Mouse (Mus musculus) frontal cortex, postnatal 14 days (tissue): ENCODE data around the gene 9930104L06Rik.

Experiments
- DNase-seq, 2 experiments: peaks; one replicate each; pipeline ENCODE4 v3.0.0; 2022; ENCODE audit warnings: low spot score in 2 of 2

Gene 9930104L06Rik

GRCm38 (mm10) chr4:124959062-124959461 lies 22.2 kb downstream of the 9930104L06Rik start:
- no peak for DNase-seq

- DNase-seq: no peak
These were observed 24.1 kb downstream of the 9930104L06Rik start for GRCm38 (mm10) chr4:124960940-124961339.

- no peak for DNase-seq
These were observed 25.7 kb downstream of the 9930104L06Rik start for GRCm38 (mm10) chr4:124962576-124962975.

DNA sequence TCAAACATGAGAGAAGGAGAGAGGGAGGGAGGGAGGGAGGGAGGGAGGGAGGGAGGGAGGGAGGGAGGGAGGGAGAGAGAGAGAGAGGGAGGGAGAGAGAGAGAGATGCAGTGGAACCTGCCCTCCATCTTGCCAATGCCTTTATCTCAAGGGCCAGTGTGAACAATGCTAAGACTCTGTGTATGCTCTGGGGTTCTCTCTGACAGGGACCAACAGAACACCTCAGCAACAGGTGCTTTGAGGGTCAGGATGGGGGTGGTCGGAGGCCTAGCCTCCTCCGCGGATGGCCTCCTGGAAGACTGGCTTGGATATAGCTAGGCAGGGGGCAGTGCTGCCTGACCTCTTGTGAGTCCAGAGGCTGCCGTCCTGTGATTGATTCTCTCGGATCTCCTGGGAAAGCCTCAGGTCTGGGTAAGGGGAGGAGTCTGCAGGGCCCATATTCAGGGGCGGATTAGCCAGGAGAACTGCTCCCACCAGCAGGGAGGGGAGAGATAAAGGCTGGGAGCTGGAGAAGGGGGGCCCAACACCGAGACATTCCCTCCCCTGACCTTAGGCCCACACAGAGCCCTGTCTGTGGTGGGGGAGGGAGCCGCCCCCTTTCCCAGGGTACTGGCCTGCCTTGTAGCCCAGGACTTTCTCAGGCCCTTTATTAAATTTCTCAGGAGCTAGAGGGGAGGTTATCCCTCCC lies 28.2 kb downstream of the 9930104L06Rik start:
- no peak for DNase-seq

- no peak for DNase-seq
These were observed 31.9 kb downstream of the 9930104L06Rik start for GRCm38 (mm10) chr4:124968711-124969110.

DNA sequence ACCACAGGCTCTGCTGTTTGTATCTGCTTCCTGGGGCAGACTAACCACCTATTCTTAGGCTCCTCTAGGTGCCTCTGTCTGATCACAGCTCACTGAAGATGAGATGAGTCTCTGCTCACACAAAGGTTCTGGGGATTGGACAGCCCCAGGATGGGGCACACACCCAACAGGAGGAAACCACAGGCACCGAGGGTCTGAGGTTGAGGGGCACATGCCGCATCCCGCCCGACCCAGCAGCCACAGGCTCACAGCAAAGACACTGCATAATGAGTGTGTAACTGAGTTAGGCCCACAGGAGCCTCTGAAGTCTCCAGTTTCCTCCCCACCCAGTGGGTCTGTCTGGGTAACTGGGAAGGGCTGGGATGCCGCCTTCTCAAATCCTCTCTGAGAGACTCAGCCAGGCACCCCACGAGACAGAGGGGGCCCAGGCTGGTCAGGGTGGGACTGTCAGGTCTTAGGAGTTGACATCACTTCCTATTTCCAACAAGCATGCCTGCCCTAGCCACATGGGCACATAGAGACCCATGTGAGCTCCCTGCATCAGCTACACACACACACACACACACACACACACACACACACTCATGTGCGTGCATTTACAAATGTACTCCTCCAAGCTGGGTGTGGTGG lies 32.5 kb downstream of the 9930104L06Rik start:
- DNase-seq: no peak

- no peak for DNase-seq
These were observed 33.3 kb downstream of the 9930104L06Rik start for GRCm38 (mm10) chr4:124970194-124970593.

- no peak for DNase-seq
These were observed 33.8 kb downstream of the 9930104L06Rik start for GRCm38 (mm10) chr4:124970677-124971076.

DNA sequence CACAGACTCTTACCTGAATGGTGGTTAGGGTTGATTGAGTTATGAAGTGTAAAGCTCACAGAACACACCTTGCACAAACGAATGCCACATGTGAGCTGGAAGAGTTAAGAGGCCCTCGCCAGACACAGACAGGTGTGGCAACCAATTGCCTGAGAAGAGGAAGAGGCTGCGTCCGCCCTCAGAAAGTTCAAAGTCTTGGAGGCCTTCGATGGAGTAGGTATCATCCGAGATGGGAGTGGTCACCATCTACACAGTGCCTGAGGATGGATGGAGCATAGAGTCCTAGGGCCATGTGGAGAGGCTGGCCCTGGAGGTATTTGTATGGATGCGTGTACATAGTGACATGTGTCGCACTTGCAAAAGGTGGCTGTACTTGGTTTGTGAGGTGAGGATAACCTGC lies 34.2 kb downstream of the 9930104L06Rik start:
- no peak for DNase-seq

- no peak for DNase-seq
These were observed 35.5 kb downstream of the 9930104L06Rik start for GRCm38 (mm10) chr4:124972316-124972715.

DNA sequence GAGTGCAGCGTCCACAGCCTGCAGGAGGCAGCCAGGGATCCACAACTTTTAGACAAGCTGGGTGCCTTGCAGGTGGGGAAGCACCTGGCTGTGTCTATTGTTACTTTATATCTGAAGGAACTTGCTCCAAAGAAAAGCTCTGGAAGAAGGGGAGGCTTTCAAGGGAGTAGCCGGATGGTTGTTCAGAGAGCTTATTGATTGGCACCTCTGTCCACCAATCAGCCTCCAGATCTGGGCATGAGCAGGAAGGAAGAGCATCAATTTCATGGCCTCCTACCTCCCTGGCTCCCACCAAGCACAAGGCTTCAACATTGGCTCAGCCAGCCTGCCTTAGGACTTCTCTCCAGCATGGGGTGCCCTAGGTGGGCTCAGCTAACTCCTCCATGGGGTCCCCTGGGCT lies 36.4 kb downstream of the 9930104L06Rik start:
- no peak for DNase-seq

- no peak for DNase-seq
These were observed 41.4 kb downstream of the 9930104L06Rik start for GRCm38 (mm10) chr4:124978201-124978600.

DNA sequence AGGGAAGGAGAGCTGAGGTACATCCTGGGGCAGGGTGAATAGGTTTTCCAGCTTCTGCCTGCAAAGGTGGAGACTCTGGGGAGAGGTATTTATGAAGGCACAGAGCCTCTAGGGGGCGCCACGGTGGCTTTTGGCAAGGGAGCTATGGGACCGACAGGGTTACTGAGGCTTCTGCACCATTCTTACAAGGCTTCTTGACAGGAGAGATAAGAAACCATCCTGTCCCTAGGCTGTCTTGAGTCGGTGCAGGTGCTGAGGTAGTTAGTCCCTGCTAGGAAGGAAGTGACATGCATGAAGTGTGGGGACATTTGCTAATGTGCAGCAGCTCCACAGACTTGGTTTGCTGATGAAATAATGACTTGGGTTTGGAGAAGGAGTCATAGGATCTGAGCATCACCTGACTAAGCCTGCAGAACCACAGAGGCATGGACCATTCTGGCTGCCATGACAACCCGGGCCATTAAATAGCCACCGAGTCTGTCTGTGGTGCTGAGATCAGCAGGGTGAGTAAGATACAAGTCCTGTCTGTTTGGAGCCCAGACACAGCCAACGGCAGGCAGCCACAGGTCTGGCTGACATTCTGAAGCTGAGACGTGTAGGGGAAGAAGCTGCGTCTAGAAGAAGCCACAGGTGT lies 47.2 kb downstream of the 9930104L06Rik start:
- DNase-seq: no peak

DNA sequence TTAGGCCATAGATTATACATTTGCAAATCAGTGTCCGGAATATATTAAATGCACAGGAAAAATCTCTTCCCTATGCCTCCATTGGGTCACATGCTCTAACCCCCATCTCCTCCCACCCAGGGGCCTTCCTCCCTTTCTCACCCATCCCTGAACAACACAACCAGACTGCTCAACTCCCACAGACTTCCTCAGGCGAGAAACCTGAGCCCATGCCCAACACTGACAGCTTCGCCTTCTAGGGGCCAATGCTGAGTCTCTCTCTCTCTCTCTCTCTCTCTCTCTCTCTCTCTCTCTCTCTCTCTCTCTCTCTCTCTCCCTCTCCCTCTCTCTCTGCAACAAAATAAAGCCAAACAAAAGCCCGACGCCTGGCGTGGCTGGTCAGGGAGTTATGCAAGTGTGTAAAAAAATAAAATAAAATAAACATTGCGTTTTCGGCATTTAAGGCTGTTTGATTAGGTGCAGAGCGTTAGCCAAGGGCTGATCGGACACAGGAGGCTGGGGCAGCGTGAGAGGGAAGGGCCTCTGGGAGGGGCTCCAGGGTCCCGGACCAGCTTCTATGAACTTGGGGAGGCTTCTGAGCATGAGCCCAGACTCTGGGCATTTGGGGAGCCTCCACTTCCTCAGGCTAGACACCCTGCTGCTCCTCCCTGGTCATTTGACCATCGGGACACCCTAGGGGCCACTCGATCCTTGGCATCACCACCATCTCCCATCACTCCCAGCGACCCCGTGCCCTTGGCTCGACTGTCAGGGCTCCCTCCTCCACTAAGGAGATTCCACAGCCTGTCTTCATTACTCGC lies 48.2 kb downstream of the 9930104L06Rik start:
- DNase-seq: no peak

DNA sequence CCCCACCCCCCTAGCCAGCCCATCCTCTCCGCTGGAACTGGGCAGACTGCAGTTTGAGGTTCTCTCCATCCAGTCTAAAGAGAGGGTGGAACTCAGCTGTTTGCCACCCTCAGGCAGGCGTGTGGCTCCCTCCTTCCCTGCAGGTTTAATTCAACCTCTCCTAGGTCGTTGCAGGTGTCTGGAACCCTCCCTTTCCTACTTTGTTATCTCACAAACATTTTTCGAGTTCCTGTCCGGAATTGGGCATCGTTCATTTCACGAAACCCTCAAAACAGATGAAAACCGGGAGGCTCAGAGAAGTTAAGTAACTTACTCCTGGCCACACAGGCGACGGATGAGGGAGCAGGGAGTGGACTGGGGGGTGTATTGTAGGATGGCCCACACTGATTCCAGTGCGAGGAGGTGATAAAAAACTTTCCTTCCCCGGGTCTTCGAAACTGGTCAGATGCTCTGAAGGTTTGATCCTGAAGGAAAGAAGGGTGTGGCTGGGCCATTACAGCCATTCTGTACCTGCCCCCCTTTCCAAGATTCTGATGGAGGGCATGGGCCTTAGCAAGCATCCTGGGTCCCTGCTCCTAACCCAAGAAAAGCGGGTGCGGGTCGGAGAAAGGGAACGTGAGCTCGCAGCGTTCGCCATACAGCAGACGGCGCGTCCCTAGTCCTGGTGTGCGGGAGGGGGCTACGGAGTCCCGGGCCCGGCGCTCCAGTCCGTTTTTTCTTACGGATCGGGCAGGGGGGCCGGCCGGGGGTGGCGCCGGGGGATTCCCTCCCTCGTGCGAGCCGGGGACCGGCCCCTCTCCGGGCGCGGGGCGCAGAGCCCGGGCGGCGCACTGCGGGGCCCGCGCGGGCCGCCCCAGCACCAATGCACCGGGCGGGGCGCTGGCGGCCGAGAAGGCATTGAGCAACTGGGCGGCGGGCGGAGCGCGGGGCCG lies 49.1 kb downstream of the 9930104L06Rik start, which contains the start of gene Rspo1:
Rspo1 (plus strand) TSS at position 760 of the 932 bp plus-strand sequence.
- DNase-seq: no peak

GRCm38 (mm10) chr4:124986739-124987710 lies 50.2 kb downstream of the 9930104L06Rik start:
- DNase-seq: no peak

- DNase-seq: no peak
These were observed 50.9 kb downstream of the 9930104L06Rik start for GRCm38 (mm10) chr4:124987711-124988097.

DNA sequence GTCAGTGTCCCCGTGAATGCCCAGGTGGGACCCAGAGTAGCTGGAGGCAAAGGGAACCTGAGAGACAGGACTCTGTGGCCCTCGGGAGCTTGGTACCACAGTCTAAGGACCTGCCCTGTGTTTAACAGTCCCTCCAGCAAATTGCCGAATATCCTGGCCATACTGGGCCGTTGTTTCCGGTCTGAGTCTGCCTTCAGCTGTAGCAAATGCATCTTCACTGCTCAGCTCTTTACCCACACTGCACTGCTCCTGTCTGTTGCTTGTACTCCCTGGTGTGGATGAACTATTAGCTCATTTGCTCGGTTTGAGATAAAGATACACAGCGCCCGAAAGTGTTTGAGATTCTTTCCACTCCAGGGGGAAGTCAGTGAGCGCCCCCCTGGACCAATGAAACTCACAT lies 51.5 kb downstream of the 9930104L06Rik start:
- no peak for DNase-seq

DNA sequence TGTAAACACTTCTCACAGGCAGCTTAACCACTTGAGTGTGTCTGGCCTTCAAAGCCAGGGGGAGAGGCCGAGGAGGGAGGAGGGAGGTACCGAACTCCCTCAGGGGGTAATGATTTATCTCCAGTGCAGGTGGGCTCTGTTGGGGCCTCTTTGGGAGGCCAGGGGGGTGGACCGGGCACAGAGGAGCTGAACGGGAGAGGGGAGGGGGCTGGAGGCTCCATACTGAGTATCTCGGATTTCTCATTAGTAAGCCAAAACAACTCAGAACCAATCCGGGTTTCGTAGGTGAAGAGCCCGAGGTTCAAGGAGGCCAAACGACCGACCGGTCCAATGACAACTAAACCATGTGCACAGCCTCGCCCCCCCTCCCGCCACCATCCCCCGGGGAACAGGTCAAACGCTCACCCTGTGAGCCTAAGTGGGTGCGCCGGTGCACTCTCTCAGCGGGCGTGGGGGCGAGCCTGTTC lies 53.0 kb downstream of the 9930104L06Rik start:
- DNase-seq: no peak

- no peak for DNase-seq
These were observed 53.5 kb downstream of the 9930104L06Rik start for GRCm38 (mm10) chr4:124990325-124990724.
